Mouse (Mus musculus): ENCODE measurements around the gene Rit1. TPM values are rescaled to one million over a fixed set of nuclear protein-coding genes. Genes with fewer than 3 reads are reported as not detected.
A peak's percentile ranks its signal among the peaks of the same experiment; 100 is the strongest.

Gene Rit1
- polyA plus RNA-seq (2011; ENCODE audit: insufficient read length, low read depth, missing spikeins), result 52.1 and 57.8 TPM in 2 replicates

DNA sequence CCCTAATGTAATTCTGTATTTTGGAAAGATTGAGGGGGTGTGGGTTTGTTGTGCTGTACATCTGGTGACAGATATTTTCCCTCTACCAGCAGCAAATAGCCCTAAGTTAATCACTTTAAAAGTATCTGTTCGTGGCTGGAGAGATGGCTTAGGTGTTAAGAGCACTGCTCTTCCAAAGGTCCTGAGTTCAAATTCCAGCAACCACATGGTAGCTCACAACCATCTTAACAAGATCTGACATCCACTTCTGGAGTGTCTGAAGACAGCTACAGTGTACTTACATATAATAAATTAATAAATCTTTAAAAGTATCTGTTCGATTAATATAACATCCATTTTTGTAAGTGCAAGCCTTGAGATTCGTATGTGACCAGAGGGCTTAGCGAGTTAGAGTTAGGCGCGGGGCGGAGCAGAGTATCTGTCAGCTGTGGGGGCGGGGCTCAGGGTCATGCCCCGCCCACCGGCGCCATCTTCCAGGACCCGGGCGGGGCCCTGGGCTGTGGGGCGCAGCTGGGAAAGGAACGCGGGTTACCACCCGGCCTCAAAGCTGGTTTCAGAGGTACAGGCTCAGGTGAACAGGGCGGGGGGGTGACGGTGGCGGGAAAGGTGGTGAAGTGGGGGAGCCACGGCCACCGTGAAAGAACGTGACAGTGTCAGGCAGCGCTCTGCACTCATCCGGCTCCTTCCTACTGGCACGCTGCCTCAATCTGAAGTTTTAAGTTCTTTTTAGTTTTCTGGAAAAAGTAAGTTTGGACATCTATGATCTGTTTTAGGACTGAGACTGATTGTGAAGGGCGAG is at the start of gene Rit1:
Rit1 (plus strand) TSS at position 440 of the 799 bp plus-strand sequence.
- TF ChIP-seq CTCF (IDR thresholded peaks at IDR 0.05; ENCODE audit: borderline replicate concordance, insufficient read depth, low read length), result no peak
- peak; percentile 81 for TF ChIP-seq POLR2A (IDR thresholded peaks at IDR 0.05; ENCODE audit: low read depth, low read length)

DNA sequence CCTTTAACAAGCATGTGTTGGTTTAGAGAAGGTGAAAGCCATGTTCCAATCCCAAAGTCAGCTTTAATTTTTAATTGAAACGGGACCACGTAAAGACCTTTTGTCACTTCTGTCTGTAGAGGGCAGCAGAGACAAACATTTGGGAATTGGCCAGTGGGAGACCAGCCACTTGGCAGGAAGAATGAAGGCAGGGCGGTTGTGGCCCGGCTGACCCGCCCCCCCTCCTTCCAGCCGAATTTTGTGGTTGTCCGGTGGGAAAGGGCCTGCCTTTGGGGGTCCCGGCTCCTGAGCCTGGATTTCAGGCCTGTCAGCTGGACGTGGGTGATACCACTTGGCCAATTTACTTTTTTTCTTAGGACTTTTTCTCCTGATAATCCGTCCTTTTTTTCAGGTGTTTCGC is 39.2 kb upstream of the Rit1 start:
- TF ChIP-seq POLR2A (IDR thresholded peaks at IDR 0.05; ENCODE audit: low read depth, low read length), result no peak
- peak; percentile 18; the same call in 1 of the 2 replicates for TF ChIP-seq CTCF (IDR thresholded peaks at IDR 0.05; ENCODE audit: borderline replicate concordance, insufficient read depth, low read length)
- H3K4me1 ChIP-seq (ENCODE audit: control insufficient read depth, insufficient read depth, low read length), result no peaks in the 10 kb centered on the region
- H3K4me3 ChIP-seq (ENCODE audit: insufficient read depth, low read length), result peak overlapping the region; percentile 12; the same call in 1 of the 2 replicates
- H3K27ac ChIP-seq (ENCODE audit: insufficient read depth, low read length), result no peak overlapping the region

More for the DNA sequence above, at the start of gene Rit1:
- no peaks in the 10 kb centered on the region for H3K4me1 ChIP-seq (ENCODE audit: control insufficient read depth, insufficient read depth, low read length)
- peak within 1 kb of the TSS; percentile 35 for H3K27ac ChIP-seq (ENCODE audit: insufficient read depth, low read length)
- peak within 1 kb of the TSS; percentile 83 for H3K4me3 ChIP-seq (ENCODE audit: insufficient read depth, low read length)

DNA sequence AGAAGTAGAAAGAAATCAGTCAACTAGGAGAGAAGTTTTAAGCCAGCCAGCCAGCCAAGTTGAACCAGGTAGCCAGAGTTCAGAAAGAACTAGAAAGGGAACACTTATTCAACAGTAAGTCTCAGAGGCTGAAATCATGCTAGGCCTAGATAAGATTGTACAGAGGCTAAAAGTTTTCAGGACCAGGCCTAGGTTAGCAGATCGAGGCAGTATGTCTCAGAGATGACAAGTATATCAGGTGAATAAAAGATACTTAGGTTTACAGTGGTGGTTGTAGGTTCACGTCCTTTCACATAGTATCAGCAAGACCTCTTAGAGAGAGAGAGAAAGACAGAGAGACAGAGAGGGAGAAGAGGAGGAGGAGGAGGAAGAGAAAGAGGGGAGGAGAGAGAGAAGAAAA is 32.8 kb upstream of the Rit1 start:
- Histone ChIP-seq H3K4me1 (ENCODE audit: control insufficient read depth, insufficient read depth, low read length) (peaks cover 3% of the 10 kb centered on the region), H3K4me3 (ENCODE audit: insufficient read depth, low read length) (no peak overlapping the region), H3K27ac (ENCODE audit: insufficient read depth, low read length) (no peak overlapping the region)
- TF ChIP-seq POLR2A (IDR thresholded peaks at IDR 0.05; ENCODE audit: low read depth, low read length) (no peak), CTCF (IDR thresholded peaks at IDR 0.05; ENCODE audit: borderline replicate concordance, insufficient read depth, low read length) (no peak)

DNA sequence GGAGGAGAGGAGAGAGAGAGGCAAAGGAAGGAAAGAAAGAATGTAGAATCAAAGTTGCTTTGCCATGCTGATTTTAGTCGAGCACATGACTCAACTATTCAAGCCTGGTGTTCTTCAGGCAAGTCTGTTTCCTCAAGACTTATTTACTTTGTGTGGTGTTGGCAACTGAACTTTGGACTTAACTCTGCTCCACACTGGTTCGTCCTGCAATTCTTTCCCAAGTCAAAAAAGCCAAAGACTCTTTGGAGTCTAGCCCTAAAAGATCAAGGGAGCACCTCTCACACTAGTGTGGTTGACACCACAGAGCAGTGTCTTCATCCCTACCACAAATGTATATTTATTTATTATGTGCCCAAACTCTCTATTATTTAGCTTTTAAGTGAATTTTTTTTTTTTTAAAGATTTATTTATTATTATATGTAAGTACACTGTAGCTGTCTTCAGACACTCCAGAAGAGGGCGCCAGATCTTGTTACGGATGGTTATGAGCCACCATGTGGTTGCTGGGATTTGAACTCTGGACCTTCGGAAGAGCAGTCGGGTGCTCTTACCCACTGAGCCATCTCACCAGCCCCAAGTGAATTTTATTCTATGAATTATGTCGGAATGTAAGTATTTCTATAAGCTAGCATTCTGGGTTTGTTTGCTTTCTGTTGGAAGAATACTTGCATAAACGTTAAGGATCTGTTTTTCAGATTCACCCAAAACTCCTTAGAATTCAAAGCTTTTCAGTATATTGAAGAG is 32.2 kb upstream of the Rit1 start:
- no peak for TF ChIP-seq CTCF (IDR thresholded peaks at IDR 0.05; ENCODE audit: borderline replicate concordance, insufficient read depth, low read length)
- Histone ChIP-seq H3K4me1 (ENCODE audit: control insufficient read depth, insufficient read depth, low read length) (peaks cover 3% of the 10 kb centered on the region), H3K27ac (ENCODE audit: insufficient read depth, low read length) (peak overlapping the region; percentile 84), H3K4me3 (ENCODE audit: insufficient read depth, low read length) (no peak overlapping the region)

DNA sequence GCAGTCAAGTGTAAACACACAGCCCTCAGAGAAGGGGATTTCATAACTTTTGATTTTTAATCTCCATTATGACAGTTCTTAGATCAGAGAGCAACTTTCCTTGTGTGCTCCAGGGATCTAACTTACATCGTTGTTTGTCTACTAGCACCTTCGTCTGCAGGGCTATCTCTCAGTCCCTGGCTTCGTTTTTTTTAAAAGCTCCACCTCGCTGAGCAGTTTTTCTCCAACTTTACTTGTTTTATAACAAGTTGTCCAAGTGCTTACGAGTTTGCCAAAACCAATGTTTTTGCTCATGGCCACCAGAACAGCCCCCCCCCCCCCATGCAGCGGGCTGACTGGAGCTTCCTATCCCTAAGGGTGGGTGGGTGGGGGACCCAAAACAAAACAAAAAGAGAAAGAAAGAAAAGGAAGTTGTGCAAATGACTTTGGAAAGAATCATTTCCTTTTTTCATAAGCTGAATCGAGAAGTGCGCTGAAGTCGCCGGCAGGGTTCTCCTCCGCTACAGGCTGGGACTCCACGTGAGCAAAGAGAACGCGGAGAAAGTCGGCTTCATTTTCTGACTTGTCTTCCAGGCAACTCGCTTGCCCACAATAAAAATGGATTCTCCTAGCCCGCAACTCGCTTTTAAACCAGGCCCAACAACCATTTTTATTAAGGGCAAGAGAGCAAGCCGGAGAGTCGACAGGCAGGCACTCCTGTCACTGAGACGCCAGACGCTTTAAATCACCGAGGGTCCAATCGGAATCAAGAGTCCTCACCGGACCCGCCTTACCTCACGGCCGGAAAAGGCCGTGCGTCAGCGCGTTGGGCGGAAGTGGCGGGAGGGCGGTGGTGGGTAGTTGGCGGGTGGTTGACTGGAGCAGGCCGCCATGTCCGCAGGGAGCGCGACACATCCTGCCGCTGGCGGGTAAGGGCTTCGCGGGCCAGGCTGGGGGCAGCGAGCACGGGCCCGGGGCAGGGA is 31.4 kb upstream of the Rit1 start, which contains the start of gene Khdc4:
Khdc4 (plus strand) TSS at position 824 of the 962 bp plus-strand sequence.
- Histone ChIP-seq H3K4me1 (ENCODE audit: control insufficient read depth, insufficient read depth, low read length) (peaks cover 3% of the 10 kb centered on the region), H3K27ac (ENCODE audit: insufficient read depth, low read length) (peak within 1 kb of the TSS; percentile 86)
- TF ChIP-seq POLR2A (IDR thresholded peaks at IDR 0.05; ENCODE audit: low read depth, low read length) (peak; percentile 87), CTCF (IDR thresholded peaks at IDR 0.05; ENCODE audit: borderline replicate concordance, insufficient read depth, low read length) (no peak)

DNA sequence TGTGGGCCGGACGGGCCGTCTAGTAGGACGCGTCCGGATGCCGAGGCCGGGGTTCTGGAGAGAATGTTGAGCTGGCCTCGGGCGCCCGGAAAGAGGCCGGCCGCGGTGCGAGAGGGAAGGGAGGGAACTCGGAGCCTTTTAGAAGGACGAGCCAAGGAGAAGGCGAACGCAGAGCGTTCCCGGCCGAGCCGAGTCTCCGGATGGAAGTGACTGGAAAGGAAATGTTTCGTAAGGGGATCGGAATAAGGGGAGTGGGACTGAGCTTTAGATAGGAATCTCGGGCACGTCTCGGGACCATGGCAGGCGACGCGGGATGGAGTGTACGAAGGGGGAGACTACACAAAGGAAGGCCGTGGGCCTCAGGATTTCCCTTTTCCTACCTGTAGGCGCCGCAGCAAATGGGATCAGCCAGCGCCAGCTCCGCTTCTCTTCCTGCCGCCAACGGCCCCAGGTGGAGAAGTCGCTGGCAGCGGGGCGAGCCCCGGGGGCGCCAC is 30.6 kb upstream of the Rit1 start:
- TF ChIP-seq POLR2A (IDR thresholded peaks at IDR 0.05; ENCODE audit: low read depth, low read length) (no peak), CTCF (IDR thresholded peaks at IDR 0.05; ENCODE audit: borderline replicate concordance, insufficient read depth, low read length) (no peak)
- Histone ChIP-seq H3K4me1 (ENCODE audit: control insufficient read depth, insufficient read depth, low read length) (peaks cover 3% of the 10 kb centered on the region), H3K27ac (ENCODE audit: insufficient read depth, low read length) (peak overlapping the region; percentile 86), H3K4me3 (ENCODE audit: insufficient read depth, low read length) (peak overlapping the region; percentile 98)

More for the DNA sequence above, 31.4 kb upstream of the Rit1 start, which contains the start of gene Khdc4:
- H3K4me3 ChIP-seq (ENCODE audit: insufficient read depth, low read length), result peak within 1 kb of the TSS; percentile 98

DNA sequence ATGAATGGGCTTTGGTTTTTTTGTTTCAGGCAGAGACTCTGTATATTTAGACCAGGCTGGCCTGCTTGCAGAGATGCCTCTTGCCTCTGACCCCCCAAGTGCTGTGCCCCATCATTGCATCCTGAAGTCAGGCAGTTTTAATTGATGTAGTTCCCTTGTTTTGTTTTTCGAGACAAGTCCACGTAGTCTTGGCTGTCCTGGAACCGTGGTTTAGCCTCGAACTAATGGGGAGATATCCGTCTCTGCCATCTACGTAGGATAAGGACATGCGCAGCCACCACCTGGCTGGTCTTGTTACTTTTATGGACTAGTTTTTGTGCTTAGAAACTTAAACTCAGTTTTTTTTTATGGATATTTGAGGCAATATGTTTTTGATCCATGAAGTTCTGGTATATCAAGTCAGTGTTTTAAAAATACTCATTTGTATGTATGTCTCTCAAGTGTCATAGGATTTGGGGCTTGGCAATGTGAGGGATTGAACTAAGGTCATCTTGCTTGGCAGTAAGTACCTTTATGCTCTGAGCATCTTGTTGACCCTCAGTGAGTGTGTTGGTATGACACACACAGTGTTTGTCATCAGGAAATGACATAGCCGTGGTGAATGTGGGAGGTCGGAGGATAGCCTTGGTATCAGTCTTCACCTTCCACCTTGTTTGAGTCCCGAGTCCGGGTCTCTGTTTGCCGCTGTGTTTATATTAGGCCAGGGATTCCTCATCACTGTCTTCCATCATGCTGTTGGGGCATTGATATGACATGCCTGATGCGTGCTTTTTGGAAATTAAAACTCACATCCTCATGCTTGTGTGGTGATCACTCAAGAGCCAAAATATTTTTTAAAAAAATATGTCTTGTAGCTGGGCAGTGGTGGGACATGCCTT is 29.7 kb upstream of the Rit1 start:
- H3K27ac ChIP-seq (ENCODE audit: insufficient read depth, low read length), result no peak overlapping the region
- no peak for TF ChIP-seq POLR2A (IDR thresholded peaks at IDR 0.05; ENCODE audit: low read depth, low read length)
- no peak for TF ChIP-seq CTCF (IDR thresholded peaks at IDR 0.05; ENCODE audit: borderline replicate concordance, insufficient read depth, low read length)

DNA sequence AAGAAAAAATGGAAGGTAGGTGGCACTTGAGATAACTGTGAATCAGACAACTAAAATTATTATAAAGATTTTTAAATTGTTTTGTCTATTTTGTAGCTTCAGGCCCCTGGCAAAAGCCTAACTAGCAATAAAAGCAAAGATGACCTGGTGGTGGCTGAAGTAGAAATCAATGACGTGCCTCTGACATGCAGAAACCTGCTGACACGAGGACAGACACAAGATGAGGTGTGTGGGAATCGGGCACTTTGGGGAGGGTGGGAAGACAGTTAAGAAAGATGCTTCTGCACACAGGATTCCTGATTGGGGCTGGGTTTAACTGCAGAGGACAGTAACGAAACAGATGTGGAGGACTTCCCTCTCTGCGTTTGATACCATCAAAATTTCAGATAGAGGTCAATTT is 27.6 kb upstream of the Rit1 start:
- Histone ChIP-seq H3K27ac (ENCODE audit: insufficient read depth, low read length) (no peak overlapping the region), H3K4me3 (ENCODE audit: insufficient read depth, low read length) (no peak overlapping the region), H3K4me1 (ENCODE audit: control insufficient read depth, insufficient read depth, low read length) (peaks cover 3% of the 10 kb centered on the region)
- no peak for TF ChIP-seq POLR2A (IDR thresholded peaks at IDR 0.05; ENCODE audit: low read depth, low read length)
- no peak for TF ChIP-seq CTCF (IDR thresholded peaks at IDR 0.05; ENCODE audit: borderline replicate concordance, insufficient read depth, low read length)

More for the DNA sequence above, 29.7 kb upstream of the Rit1 start:
- peak overlapping the region; percentile 98 for H3K4me3 ChIP-seq (ENCODE audit: insufficient read depth, low read length)
- H3K4me1 ChIP-seq (ENCODE audit: control insufficient read depth, insufficient read depth, low read length), result peaks cover 3% of the 10 kb centered on the region
